Mouse (Mus musculus) induced T-regulatory cell, adult 2 months (primary cell): ENCODE measurements around the gene Meox1.

Experiments
- DNase-seq: peaks from one replicate; pipeline ENCODE4 v3.0.0-alpha.2; 2012; ENCODE audit warnings: low read depth

Gene Meox1

DNA sequence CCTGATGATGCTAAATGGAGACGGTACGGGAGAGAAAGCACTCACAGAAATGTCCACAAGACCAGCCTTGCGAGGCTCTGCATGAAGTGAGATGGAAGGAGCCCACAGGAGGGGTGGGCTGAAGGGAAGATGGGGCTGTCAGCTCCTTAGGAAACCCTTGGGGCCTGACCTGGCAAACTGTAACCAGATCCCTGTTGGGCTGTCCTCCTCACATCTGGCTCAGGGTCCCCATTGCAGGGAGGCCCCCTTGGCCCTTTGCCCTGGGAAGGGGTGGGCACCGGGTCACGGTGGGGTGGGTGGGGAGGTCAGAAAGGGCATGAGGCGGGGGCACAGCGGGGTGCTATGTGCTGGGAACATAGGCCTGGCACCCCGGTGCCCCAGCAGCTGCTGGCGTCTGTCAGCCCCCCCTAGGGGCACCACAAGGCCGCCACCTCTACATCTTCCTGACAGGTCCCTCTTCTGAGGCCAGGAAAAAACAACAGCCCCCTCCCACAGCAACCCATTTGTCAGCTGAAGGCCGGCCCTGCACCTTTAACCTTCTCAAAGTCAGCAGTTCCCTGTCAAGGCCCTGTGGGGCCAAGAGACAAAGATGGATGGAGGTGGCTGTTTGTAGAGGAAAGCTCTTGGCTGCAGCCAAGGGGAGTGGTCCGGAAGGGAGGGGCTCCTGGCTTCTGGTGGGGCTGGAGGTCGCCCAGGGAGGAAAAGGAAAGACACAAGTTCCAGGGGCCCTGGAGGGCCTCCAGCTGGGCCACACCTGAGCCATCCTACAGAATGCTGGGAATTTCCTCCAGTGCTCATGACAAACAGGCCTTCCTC is 2.6 kb upstream of the Meox1 start:
- no peak for DNase-seq

DNA sequence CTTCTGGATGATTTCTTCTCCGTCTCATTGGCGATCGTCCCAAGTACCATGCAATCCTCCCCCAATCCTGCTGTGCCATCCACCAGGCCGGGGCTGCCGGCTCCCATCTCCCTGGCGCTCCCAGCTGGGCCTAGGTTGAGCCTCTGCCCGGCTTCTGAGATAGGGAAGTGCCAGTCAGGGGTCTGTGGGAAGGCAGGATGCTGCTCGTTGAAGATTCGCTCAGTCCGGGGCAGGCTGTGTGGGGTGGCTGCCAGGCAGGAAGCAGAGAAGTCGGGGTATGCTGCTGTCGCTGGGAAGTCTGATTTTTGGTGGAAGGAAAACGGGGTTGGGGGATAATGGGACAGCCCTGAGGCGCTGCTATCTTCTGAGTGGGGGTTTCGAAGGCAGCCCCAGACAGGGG is 614 bp downstream of the Meox1 start:
- no peak for DNase-seq

DNA sequence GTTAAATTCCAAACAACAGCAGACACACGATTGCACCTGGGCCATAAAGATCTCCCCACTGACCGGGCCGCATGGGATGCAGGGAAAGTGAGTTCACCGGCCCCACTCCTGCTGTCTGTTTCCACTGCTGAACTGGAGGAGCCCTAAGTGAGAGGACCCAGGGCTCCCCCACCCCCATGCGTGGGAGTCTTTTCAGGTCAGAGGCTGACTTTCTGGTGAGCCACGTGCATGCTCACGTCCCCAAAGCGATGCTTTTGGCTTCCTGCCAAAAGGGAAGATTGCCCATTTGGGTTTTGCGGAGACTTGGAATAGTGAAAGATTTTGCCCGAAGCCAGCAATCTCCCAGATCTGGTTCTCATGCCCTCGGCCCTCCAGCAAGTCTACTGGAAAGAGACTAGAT is 2.7 kb downstream of the Meox1 start:
- no peak for DNase-seq

DNA sequence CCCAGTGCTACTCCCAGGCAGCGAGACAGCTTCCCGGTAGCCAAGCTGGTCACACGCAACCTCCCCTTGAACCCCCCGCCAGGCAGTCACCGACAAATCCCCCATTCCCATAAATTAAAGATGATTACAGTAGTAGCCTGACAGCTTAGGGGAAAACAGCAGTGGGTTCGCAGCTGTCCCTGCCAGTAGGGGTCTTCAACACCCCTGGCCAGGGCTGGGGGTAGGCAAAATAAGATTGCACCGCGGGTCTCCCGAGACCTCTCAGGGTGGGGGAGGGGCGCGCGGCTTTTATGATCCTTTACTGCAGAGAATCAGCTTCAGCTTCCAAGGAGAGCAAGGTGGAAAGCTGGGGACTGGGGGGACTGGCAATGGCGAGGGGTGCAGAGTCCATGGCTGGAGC is 4.4 kb downstream of the Meox1 start:
- DNase-seq: no peak

DNA sequence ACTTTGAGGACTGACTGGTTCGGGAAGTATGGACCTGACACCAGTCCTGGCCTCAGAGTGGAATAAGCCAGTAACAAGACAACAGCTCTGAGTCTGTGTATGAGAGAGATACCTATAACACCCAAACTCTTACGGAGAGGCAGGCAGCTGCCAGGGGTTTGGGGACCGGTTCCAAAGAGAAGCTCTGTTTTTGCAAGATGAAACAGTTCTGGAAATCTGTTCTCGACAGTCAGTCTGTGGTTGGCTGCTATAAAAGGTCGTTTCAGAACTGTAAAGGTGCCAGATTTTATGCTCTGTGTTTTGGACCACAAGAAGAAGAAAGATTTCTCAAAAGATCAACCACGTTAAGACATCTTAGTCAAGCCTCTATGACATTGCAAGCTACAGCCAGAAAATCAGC is 5.4 kb downstream of the Meox1 start:
- no peak for DNase-seq

DNA sequence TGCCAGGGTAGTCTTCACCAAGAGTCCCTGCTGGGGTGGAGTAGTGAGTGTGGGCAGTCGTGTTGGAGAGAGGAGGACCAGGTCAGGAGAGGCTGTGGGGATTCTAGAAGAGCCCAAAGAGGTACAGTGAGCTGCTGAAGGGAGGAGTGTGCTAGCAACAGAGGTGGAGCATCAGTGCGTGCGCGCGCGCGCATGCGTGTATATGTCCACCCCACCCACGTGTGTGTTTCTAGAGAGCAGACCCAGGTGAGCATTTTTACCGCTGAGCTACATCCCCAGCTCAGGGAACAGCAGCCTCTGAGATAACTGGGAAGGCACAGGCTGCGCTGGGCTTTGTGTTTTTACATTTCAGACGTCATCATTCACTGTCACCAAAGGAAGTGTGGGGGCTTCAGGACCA is 7.7 kb downstream of the Meox1 start:
- peak; percentile 51 for DNase-seq

DNA sequence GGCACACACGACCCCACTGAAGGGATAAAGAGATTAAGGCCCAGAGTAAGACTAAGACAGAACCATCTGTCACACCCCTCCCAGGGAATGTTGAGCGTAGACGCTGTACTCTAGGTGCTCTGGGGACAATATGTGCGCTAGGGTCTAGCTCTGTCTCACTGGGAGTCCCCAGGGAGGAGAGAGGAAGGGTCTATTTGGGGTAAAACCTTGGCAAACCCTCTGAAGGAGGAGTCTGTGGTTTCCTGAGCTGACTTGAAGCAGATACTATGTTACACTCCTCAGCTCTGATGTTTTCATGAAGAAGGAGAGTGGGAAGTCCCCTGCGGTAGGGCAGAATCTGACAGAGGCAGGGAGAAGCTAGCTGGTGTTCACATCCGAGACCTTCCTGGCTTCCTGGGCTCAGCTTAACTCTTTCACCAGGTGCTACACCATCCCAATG is 8.3 kb downstream of the Meox1 start:
- peak; percentile 77 for DNase-seq

DNA sequence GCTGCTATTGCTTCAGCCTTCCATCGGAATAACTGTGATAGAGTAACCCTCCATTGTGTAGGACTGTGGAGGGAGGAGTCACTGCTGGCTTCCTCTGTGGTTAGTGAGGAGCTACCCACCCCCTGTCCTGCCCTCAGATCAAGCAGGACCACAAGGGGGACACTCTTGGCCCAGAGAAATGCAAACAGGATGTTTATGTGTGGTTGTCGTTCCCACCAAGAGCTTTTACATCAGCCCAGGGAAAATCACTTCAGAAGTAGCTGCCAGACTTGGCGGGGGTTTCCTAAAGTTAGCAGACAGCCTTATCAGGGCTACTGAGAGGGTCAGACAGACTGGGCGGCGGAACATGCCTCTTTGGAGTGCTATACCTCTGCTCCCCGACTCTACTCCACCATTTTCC is 8.9 kb downstream of the Meox1 start:
- peak; percentile 73 for DNase-seq

DNA sequence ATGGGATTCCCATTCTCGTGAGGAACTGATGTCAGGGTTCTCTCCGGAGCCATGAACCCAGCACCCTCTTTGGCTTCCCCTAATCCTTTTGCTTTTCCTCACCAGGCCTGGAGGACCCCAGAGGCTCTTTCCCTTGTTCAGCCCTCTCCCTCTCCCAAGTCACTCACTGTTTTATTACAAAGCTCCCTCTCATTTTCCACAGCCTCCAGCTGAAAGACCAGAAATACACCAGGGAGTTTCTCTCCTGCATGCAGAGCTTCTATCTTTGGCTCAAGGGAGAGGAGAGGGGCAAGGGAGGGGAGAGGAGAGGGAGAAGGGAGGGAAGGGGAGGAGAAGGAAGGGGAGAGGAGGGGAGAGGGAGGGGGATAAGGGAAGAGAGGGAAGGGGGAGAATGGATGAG is 10.3 kb downstream of the Meox1 start:
- no peak for DNase-seq

DNA sequence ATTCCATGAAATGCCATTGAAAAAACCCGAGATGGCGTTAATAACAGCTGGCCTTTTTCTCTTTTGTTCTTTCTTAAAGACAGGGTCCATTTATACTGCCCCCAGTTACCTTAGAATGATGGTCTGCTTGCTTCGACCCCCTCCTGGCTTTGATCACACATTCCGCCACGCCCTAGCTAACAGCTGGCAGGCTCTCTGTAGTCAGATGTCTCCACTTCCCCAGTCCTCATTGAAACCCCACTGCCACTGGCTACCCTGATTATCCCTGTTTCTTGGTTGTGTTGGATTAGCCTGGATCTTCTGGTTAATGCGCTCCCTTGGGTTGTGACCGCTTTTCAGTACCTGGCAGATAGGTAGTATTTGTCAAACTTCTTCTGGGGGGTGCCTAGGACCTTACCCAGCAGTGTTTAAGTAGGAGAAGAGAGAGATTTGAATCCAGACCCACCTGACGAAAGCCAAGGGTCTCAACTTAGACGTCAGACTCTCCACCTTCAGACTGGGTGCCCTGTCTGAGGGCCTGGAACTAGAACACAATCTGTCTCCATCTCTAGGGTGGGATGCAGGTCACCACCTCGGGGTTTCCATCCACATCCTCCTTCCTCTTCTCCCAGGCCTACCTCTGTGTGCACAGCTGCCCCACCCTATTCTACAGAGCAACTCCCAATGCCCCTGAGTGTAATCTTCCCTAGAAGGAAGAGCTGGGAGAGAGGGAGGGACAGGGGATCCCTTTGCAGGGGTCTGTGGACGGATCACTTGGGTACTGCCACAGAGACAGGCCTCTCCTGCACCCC is 11.5 kb downstream of the Meox1 start:
- DNase-seq: no peak

DNA sequence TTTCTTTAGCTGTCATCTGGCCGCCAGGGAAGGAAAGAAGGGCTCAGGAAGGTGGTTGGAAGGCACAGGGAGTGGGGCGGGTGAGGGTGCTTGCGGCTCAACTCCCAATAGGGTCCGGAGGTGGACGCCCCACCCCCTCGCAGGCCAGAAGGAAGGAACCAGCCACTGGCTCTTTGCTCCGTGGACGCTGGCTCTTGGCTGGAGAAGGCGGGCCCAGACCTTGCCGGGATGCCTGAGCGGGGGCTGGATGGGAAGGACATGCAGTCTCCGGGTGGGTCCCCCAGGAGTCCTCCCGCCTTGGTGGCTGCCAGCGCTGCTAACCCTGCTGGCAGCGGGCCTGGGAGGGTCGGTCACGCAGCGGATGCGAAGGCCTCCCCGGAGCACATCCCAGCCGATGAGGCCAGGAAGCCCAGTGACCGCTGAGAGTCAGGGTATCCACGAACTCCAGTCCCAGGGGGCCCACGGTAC is 12.5 kb downstream of the Meox1 start:
- DNase-seq: no peak

DNA sequence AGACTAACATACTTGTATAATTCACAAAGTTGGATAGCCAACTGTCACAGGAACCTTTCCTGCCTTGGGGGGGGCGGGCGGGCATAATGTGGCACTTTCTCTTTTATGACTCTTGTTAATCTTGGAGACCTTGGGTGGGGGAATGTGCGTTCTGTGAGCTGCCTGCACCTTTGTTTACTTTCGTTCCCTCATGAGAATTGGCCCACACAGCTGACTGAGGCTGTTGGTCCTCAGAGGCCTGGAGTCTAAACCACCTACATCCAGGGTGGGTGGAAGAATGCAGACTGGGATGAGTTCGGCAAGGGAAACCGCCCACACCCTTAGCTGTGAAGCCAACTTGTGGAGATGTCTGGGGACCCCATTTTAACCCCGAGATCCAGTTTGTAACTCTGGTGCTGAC is 13.0 kb downstream of the Meox1 start:
- no peak for DNase-seq

DNA sequence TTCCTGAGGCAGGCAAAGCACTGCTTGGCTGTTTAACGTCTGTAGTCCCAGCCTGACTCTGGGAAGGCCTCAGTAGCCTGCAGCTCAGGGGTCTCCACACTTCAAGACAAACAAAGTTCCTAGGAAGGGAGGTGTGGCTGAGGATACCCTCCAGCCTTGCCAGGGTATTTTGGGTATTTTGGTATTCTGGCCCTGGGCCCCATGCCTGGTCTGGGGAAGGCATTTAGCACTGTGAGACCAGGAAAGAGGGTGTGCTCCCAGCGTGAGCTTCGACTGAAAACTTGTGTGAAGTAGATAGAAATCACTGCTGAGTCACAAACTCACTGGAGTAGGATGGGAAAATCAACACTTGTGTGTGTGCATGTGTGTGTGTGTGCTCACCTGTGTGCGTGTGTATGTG is 14.5 kb downstream of the Meox1 start:
- DNase-seq: no peak

DNA sequence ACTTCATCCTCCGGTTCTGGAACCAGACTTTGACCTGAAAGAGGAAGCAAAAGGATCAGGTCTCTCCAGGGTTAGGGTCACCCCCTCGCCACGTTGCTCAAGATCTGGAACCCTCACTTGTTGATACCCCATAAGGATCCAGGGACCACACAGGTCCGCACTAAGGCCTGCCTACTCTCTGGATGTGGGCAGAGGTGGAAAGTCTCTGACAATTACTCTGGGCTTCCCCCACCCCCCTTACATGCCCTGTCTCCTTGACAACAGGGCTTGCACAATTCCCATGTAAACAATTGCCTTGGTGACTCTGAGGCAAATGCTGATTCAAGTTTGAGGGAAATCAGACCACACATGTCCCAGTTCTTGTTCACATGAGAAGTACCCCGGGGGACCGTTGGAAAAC is 15.5 kb downstream of the Meox1 start:
- DNase-seq: no peak

DNA sequence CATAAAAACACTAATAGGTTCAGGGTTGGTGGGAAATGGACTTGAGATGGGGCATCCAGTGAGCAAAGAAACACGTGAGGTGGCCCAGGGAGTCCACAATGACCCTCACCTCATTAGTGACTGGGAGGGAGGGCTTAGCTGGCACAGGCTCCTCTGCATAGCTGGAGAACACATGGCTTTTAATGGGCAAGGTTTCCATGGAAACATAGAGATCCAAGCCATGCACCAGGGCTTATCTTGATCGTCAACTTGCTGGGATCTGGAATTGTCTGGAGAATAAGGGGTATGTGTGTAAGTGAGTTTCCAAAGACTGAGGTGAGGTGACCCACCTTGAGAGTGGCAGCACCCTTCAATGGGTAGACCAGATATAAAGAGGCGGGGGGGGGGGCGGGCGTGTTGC is 19.2 kb downstream of the Meox1 start:
- DNase-seq: no peak

DNA sequence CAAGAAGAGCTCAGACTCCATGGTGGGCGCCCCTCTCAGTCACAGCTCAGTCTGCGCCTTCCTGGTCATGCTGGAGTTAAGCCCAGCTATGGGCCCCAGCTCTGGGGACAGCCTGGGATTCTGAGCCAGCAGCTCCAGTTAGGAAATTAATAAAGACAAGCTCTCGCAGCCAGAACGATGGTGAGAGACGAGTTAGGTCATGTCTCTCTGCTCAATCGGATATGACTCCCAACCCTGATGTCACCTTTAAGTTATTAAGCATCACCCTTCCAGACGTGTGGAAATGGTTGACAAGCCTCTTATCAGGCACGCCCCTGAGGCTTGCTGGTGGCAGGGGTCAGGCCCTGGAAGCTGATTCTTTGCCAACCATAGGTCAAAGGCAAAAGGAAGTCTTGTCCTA is 20.3 kb downstream of the Meox1 start:
- no peak for DNase-seq

DNA sequence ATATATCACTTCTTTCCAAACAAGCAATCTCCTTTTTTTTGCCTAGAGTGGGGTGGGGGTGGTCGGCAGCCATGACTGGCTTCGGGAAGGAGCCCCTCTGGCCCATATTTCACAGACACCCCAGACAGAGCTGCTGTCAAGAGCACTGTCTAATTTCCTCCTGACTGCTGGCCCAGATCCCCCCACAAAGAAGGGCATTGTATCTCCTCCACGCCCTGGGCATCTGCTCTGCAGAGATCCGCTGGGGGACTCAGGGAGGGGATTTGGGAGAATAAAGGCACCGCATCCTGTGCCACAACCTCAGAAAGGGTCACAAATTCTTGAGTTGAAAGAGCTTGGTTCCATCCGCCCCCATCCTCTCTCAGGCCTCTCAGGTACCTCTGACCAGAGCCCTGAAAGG is 22.7 kb downstream of the Meox1 start:
- DNase-seq: no peak

DNA sequence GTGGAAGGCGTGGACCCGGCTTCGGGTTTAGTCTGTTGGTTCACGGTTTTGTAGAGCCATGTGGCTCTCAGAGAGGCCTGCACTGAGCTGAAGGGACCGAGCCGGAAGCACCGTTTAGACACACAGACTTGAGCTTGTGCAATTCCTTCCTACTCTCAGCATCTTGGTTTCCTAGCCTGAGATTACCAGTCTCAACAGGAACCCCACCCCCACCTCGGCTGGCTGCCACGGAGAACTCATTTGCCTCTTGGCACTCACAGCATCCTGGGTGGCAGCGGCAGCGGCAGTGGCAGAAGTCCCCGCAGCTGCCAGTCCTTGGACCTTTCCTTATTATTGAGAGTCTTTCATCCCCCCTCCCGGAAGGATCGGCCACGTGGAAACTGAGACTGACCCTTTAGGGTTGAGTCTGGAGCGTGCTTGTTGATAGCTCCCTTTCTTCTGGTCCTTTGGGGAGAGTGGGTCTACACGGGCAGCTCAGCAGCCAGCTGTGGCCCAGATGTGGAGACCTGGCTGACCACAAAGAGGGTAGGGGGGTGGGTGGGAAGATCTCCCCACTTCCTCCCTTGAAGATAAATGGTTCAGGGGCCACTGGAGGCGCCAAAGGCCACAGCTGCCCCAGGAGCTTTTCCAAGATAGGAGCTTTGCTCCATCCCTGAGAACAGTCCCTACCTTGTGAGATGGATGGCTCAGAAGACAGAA is 24.0 kb downstream of the Meox1 start:
- peak; percentile 23 for DNase-seq

DNA sequence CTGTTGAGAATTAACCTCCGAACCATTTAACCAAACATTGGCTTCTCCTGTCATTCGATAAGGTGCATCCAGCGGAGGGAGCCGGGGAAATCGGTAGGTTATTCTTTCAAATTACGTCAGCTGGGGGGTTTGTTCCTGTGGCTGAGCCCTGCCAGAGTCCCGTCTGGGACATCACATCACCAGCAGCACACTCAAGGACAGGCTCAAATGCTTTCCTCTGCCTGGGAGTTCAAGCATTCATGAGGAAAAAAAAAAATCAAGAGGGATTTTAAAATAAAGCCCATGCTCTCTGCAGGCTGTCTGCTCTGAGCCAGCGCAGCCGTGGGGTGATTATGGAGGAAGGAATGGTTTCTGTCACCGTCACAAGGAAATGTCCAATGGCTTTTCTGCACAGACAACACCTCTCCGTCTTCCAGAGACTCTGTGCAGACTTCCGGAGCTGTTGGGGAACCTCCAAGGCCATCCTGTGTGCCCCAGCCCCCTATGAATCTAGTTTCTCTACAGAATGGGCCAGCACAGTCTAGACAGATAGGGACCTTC is 26.6 kb downstream of the Meox1 start:
- no peak for DNase-seq

DNA sequence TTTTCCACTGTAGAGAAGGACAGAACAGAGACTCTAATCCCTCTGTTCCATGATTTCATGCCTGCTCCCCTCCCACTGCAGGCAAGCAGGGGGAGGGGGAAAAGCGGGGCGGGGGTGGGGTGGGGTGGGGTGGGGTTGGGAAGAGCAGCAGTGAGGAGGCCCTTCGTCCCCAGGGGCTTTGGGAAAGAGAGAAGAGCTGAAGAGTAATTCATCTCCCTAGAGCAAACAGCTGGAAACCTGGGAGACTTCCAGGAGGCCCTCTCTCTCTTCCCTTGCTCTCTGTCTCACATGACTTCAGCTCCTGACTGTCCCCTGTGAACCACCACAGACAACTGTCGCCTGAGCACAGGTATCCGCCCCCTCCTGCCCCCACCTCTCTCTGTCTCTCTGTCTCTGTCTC is 35.4 kb downstream of the Meox1 start:
- DNase-seq: no peak

DNA sequence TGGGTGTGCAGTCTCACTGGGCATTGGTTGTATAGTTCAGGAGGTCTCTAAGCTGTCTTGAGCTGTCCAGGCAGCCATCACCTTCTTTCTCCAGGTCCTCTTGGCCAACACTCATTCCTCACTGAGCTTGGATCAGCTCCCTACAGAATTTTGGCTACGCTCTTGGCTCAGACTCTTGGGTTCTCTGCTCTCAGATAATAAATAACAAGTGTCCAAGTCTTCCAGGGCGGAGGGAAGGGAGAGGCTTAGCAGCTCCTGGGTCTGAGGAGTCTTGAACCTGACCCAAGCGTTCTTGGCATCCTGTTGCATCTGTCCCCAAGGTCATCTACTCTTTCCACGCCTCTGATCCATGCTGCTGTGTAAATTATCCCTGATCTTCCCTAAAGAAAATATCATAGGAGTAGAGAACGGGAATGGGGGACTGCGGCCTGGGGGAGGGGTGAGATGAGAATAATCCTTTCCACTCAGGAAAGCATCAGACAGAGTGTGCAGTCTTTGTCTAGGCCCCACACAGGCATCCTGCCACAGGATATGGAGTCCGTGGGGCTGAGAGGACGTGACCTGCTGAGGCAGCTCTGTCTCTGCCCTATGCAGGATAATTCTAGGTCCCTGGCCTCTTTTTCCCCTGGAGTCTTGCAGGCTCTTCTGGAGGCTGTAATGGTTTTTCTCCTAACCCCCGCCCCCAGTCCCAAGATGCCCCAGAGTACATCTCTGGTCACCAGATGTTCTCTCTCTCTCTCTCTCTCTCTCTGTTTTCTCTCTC is 38.0 kb downstream of the Meox1 start:
- no peak for DNase-seq

DNA sequence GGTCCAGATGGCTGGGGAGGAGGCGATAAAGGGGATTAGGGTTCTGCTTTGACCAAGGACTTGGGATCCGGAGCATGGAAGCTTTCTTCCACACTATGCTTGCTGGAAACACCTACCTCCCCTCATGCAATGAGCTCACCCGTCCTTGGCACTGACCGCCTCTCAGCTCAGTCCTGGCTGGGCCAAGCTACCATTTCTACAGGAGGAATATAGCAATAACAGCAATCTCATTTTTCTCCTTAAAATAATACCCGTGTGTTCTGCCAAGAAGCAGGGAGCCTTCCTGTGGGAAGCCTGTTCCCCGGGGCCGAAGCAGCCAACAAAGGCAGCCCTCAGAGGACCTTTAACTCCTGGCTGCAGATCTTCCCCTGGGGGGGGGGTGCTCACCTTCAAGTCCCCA is 43.1 kb downstream of the Meox1 start:
- no peak for DNase-seq
